Mouse (Mus musculus) limb, embryonic 14.5 days (tissue): ENCODE measurements around the gene Gabbr1. TPM values are rescaled to one million over a fixed set of nuclear protein-coding genes. Genes with fewer than 3 reads are reported as not detected.

Source experiments
- ATAC-seq: fragments of 200-750 bp; cut with Nextera tagmentation; 2 replicates; pipeline ENCODE4 v1.8.0; 2017; ENCODE audit warnings: low read depth, moderate number of reproducible peaks, moderate TSS enrichment; ENCODE audit not compliant: low FRiP score
- DNase-seq: peaks from one replicate; pipeline ENCODE4 v3.0.0-alpha.2; 2015; ENCODE audit warnings: low spot score
- H3K27ac ChIP-seq: fragments of 300-500 bp; sonication (generic); replicated peaks from 2 replicates; pipeline ENCODE4 v1.5.1; 2014; ENCODE audit warnings: low read depth, mild to moderate bottlenecking, low read length, moderate library complexity, mixed read lengths
- H3K27me3 ChIP-seq: fragments of 300-500 bp; sonication (generic); 2 replicates; pipeline ENCODE4 v1.6.1; 2014; ENCODE audit warnings: low read length, mixed read lengths; ENCODE audit not compliant: control insufficient read depth, insufficient read depth
- H3K36me3 ChIP-seq: fragments of 300-500 bp; sonication (generic); 2 replicates; pipeline ENCODE4 v1.6.1; 2014; ENCODE audit warnings: mild to moderate bottlenecking, low read length, moderate library complexity, mixed read lengths; ENCODE audit not compliant: control insufficient read depth, insufficient read depth
- H3K4me1 ChIP-seq: fragments of 300-500 bp; sonication (generic); 2 replicates; pipeline ENCODE4 v1.6.1; 2014; ENCODE audit warnings: antibody characterized with exemption, low read length, mixed read lengths; ENCODE audit not compliant: control insufficient read depth, insufficient read depth
- H3K4me2 ChIP-seq: fragments of 300-500 bp; sonication (generic); replicated peaks from 2 replicates; pipeline ENCODE4 v1.6.1; 2014; ENCODE audit warnings: low read depth, mild to moderate bottlenecking, low read length, moderate library complexity; ENCODE audit not compliant: severe bottlenecking
- H3K4me3 ChIP-seq: fragments of 300-500 bp; sonication (generic); replicated peaks from 2 replicates; pipeline ENCODE4 v1.5.1; 2014; ENCODE audit warnings: low read length
- H3K9ac ChIP-seq: fragments of 300-500 bp; sonication (generic); 2 replicates; pipeline ENCODE4 v1.6.1; 2014; ENCODE audit warnings: mild to moderate bottlenecking, low read depth, low read length, moderate library complexity; ENCODE audit not compliant: severe bottlenecking
- H3K9me3 ChIP-seq: fragments of 300-500 bp; sonication (generic); 2 replicates; pipeline ENCODE4 v1.6.1; 2016; ENCODE audit warnings: low read length; ENCODE audit not compliant: control insufficient read depth
- POLR2A ChIP-seq: fragments of 200-500 bp; IDR thresholded peaks from 2 replicates; pipeline ENCODE4 v1.8.0; 2012; ENCODE audit warnings: inconsistent platforms, mild to moderate bottlenecking, moderate library complexity, borderline replicate concordance; ENCODE audit not compliant: insufficient read depth, insufficient read length; ENCODE audit errors: extremely low read depth
- WGBS: fragments of 180-500 bp; shearing (Covaris S2); extraction: QIAGEN DNeasy Blood & Tissue Kit; methylation state at CpG from one replicate; pipeline ENCODE4 v1.1.7; 2014; 5-methylcytosine and 5-hydroxymethylcytosine counted together
- polyA plus RNA-seq, 2 experiments: library from polyadenylated mRNA; depleted of rRNA in 1 of 2; stranded (reverse) in 1 of 2; unstranded in 1 of 2; fragments of >200 nt; fragmentation: Nextera tagmentation in 1 of 2; extraction: Ambion mirVana in 1 of 2; gene quantifications; 2 replicates each; pipeline versions ENCODE4 v1.2.1 to v1.2.3; 2012 to 2014

Gene Gabbr1
- polyA plus RNA-seq, 2 experiments = 8.4 to 111 TPM

- TF ChIP-seq POLR2A = no peak
- Histone ChIP-seq H3K4me3 (no peak overlapping the region), H3K4me1 (0 out of 2 replicates have a peak, but pooled peaks cover 6% of the 10 kb centered on the region), H3K9ac (no peak overlapping the region), H3K27me3 (no peaks in the 10 kb centered on the region), H3K36me3 (no peaks in the 10 kb centered on the region), H3K27ac (no peak overlapping the region), H3K4me2 (no peak overlapping the region), H3K9me3 (no peaks in the 10 kb centered on the region)
- WGBS = 77% methylated on average over 2 of the region's 2 CpGs
- ATAC-seq = no peak
- no peak for DNase-seq
Measured at GRCm38 (mm10) chr17:37026425-37026824, 19.3 kb upstream of the Gabbr1 start.

DNA sequence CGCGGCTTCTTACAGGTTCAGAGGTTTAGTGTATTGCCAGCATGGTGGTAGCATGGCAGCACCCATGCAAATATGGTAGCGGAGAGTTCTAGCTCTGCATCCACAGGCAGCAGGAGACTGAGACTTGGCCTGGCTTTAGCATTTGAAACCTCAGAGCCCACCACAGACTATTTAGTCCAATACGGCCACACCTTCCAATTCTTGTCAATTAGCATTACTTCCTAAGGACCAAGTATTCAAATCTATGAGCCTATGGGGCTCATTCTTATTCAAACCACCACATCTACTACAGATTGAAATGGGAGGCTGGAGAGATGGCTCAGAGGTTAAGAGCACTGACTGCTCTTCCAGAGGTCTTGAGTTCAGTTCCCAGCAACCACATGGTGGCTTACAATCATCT, 18.3 kb upstream of the Gabbr1 start:
- TF ChIP-seq POLR2A = no peak
- no peak for ATAC-seq
- no peak for DNase-seq
- no peaks in the 10 kb centered on the region for H3K9me3 ChIP-seq
- no peak overlapping the region for H3K9ac ChIP-seq
- H3K4me2 ChIP-seq = no peak overlapping the region
- 0 out of 2 replicates have a peak overlapping the region, but pooled peaks have one; percentile 2 for H3K27ac ChIP-seq
- H3K36me3 ChIP-seq = no peaks in the 10 kb centered on the region
- 98% methylated on average over 4 of the region's 4 CpGs for WGBS
- H3K4me3 ChIP-seq = no peak overlapping the region
- 0 out of 2 replicates have a peak, but pooled peaks cover 6% of the 10 kb centered on the region for H3K4me1 ChIP-seq
- H3K27me3 ChIP-seq = no peaks in the 10 kb centered on the region

- ATAC-seq (peak; percentile 45), DNase-seq (no peak)
- WGBS = 6% methylated on average over 10 of the region's 10 CpGs
- Histone ChIP-seq H3K9me3 (no peaks in the 10 kb centered on the region), H3K36me3 (no peaks in the 10 kb centered on the region), H3K4me1 (0 out of 2 replicates have a peak, but pooled peaks cover 6% of the 10 kb centered on the region), H3K9ac (peak overlapping the region; percentile 55), H3K27ac (peak overlapping the region; percentile 96), H3K4me2 (peak overlapping the region; percentile 54), H3K27me3 (no peaks in the 10 kb centered on the region), H3K4me3 (peak overlapping the region; percentile 45)
- TF ChIP-seq POLR2A = no peak
Measured at GRCm38 (mm10) chr17:37028212-37028611, 17.6 kb upstream of the Gabbr1 start.

GRCm38 (mm10) chr17:37028683-37029120, 17.1 kb upstream of the Gabbr1 start:
- TF ChIP-seq POLR2A = no peak; the same call in 1 of the 2 replicates
- Histone ChIP-seq H3K4me1 (0 out of 2 replicates have a peak, but pooled peaks cover 6% of the 10 kb centered on the region), H3K4me2 (peak overlapping the region; percentile 54), H3K27me3 (no peaks in the 10 kb centered on the region), H3K9me3 (no peaks in the 10 kb centered on the region), H3K4me3 (peak overlapping the region; percentile 45), H3K27ac (peak overlapping the region; percentile 96), H3K36me3 (no peaks in the 10 kb centered on the region), H3K9ac (peak overlapping the region; percentile 55)
- ATAC-seq (peak; percentile 99), DNase-seq (peak; percentile 98)
- WGBS = 0% methylated on average over 14 of the region's 14 CpGs

GRCm38 (mm10) chr17:37029162-37029561, 16.6 kb upstream of the Gabbr1 start:
- Histone ChIP-seq H3K9me3 (no peaks in the 10 kb centered on the region), H3K4me3 (peak overlapping the region; percentile 45), H3K27ac (peak overlapping the region; percentile 96), H3K9ac (peak overlapping the region; percentile 55), H3K36me3 (no peaks in the 10 kb centered on the region), H3K4me1 (0 out of 2 replicates have a peak, but pooled peaks cover 6% of the 10 kb centered on the region), H3K4me2 (peak overlapping the region; percentile 54), H3K27me3 (no peaks in the 10 kb centered on the region)
- DNase-seq = no peak
- 66% methylated on average over 8 of the region's 8 CpGs for WGBS
- no peak for TF ChIP-seq POLR2A
- no peak for ATAC-seq
